Mouse (Mus musculus): ENCODE data around the gene Tom1l2.

GRCm38 (mm10) chr11:60352559-60353411, at the start of gene Tom1l2, which contains the start of gene Drc3:
- no peak for TF ChIP-seq CTCF (IDR thresholded peaks at IDR 0.05; ENCODE audit: control insufficient read depth, insufficient read depth, insufficient replicate concordance, low read depth, low read length)
- no peak for TF ChIP-seq POLR2A (IDR thresholded peaks at IDR 0.05; ENCODE audit: control insufficient read depth, low read depth, low read length)

Measured in testis, adult 2 months (tissue).